Comparison of ENCODE assay signal across 13 mouse cellular contexts in genomic region chr16:21996402-21996801, GRCm38 (mm10). TPM values are rescaled to one million over a fixed set of nuclear protein-coding genes. Genes with fewer than 3 reads are reported as not detected.
DNase-seq lines count a peak whose midpoint lies in the region; ATAC-seq and TF ChIP-seq lines count a peak whose summit lies in the region.
"Had no signal": no experiment of that assay in that cellular context is flagged by ENCODE, and none has a peak within 500 bp of the region (broad histone marks: within the 10 kb centered on the region; RNA-seq: fewer than 3 reads in every experiment).

No protein-coding gene starts in this region.

- peak overlapping the region; percentile 37 for H3K4me2 ChIP-seq in intestine, postnatal 0 days (replicated peaks; ENCODE audit: low read depth)
- H3K4me2 ChIP-seq in lung, embryonic 16.5 days (ENCODE audit: low read depth, low read length): 0 out of 2 replicates have a peak overlapping the region, but pooled peaks have one; percentile 16
- no peak overlapping the region for H3K4me2 ChIP-seq in hindbrain, embryonic 14.5 days (replicated peaks)

- TF ChIP-seq CTCF in intestine, postnatal 0 days (IDR thresholded peaks at IDR 0.05; ENCODE audit: low read depth): no peak

- DNase-seq in lung, adult 18-20 months: peak; percentile 25 to 44
- DNase-seq in lung, postnatal 14 days: no peak
- no peak for DNase-seq in cerebellum, adult 18-20 months
- no peak for DNase-seq in layer of hippocampus, adult 8-10 months (ENCODE audit: low spot score in 2 of 2)
- DNase-seq in hindbrain, embryonic 14.5 days (ENCODE audit: low spot score): no peak
- DNase-seq: cerebellum, postnatal 36 days; layer of hippocampus, postnatal 36 days; midbrain, embryonic 14.5 days had no signal

- no peaks in the 10 kb centered on the region for H3K36me3 ChIP-seq in intestine, postnatal 0 days (ENCODE audit: control insufficient read depth, insufficient read depth)
- no peaks in the 10 kb centered on the region for H3K36me3 ChIP-seq in lung, embryonic 16.5 days (ENCODE audit: control insufficient read depth, insufficient read depth, low read length)
- H3K36me3 ChIP-seq in hindbrain, embryonic 14.5 days (replicated peaks; ENCODE audit: control insufficient read depth, insufficient read depth): no peaks in the 10 kb centered on the region
- H3K36me3 ChIP-seq: hindbrain, embryonic 13.5 days had no signal

- 0 out of 2 replicates have a peak, but pooled peaks cover 5% of the 10 kb centered on the region for H3K4me1 ChIP-seq in intestine, postnatal 0 days (replicated peaks; ENCODE audit: control insufficient read depth, insufficient read depth, low read length)
- H3K4me1 ChIP-seq in lung, embryonic 16.5 days (replicated peaks; ENCODE audit: control insufficient read depth, insufficient read depth, low read length): peaks cover 15% of the 10 kb centered on the region
- no peaks in the 10 kb centered on the region; the same call in 1 of the 2 replicates for H3K4me1 ChIP-seq in hindbrain, embryonic 14.5 days (replicated peaks; ENCODE audit: control insufficient read depth, insufficient read depth, low read length)

- no peak overlapping the region for H3K4me3 ChIP-seq in intestine, postnatal 0 days (ENCODE audit: low read depth, low read length)
- H3K4me3 ChIP-seq in lung, embryonic 16.5 days (ENCODE audit: low read length): no peak overlapping the region
- no peak overlapping the region for H3K4me3 ChIP-seq in hindbrain, embryonic 14.5 days (replicated peaks; ENCODE audit: low read length)

- H3K27me3 ChIP-seq in intestine, postnatal 0 days (replicated peaks; ENCODE audit: control insufficient read depth, insufficient read depth, low read length): no peaks in the 10 kb centered on the region
- H3K27me3 ChIP-seq in lung, embryonic 16.5 days (ENCODE audit: control insufficient read depth, insufficient read depth, low read depth, low read length): no peaks in the 10 kb centered on the region; the same call in 1 of the 2 replicates
- no peaks in the 10 kb centered on the region for H3K27me3 ChIP-seq in hindbrain, embryonic 14.5 days (ENCODE audit: control insufficient read depth, insufficient read depth, low read length)
- H3K27me3 ChIP-seq: CH12.LX had no signal

- ATAC-seq in intestine, postnatal 0 days: peak; percentile 17; the same call in 1 of the 2 replicates
- ATAC-seq in lung, embryonic 16.5 days (ENCODE audit: low read depth): peak; percentile 59
- ATAC-seq in activated CD4-positive, CD25-positive, alpha-beta regulatory T cell, adult 4 months: no peak
- ATAC-seq in hindbrain, embryonic 14.5 days (ENCODE audit: low FRiP score): no peak

- no peaks in the 10 kb centered on the region for H3K9me3 ChIP-seq in intestine, postnatal 0 days (ENCODE audit: control insufficient read depth)
- no peaks in the 10 kb centered on the region for H3K9me3 ChIP-seq in lung, embryonic 16.5 days (ENCODE audit: control insufficient read depth, low read length)
- no peaks in the 10 kb centered on the region for H3K9me3 ChIP-seq in hindbrain, embryonic 14.5 days (ENCODE audit: control insufficient read depth, low read length)
- H3K9me3 ChIP-seq: hindbrain, embryonic 13.5 days had no signal

- H3K9ac ChIP-seq in intestine, postnatal 0 days (ENCODE audit: low read depth, low read length): no peak overlapping the region
- no peak overlapping the region for H3K9ac ChIP-seq in lung, embryonic 16.5 days (ENCODE audit: low read length)
- no peak overlapping the region for H3K9ac ChIP-seq in hindbrain, embryonic 14.5 days
- H3K9ac ChIP-seq: hindbrain, embryonic 13.5 days had no signal

- 18% methylated on average over 4 of the region's 4 CpGs for WGBS in intestine, postnatal 0 days
- 22% methylated on average over 4 of the region's 4 CpGs for WGBS in lung, embryonic 16.5 days
- WGBS in hindbrain, embryonic 14.5 days: 68% methylated on average over 4 of the region's 4 CpGs

- H3K27ac ChIP-seq in intestine, postnatal 0 days (ENCODE audit: low read depth, low read length): peak overlapping the region; percentile 86
- peak overlapping the region; percentile 90 for H3K27ac ChIP-seq in lung, embryonic 16.5 days (ENCODE audit: low read length)
- H3K27ac ChIP-seq in hindbrain, embryonic 14.5 days: no peak overlapping the region
- H3K27ac ChIP-seq: hindbrain, embryonic 13.5 days had no signal

RNA-seq across cellular contexts. Expression of gene Liph, which starts 0.9 kb away (rescaled TPM):
- polyA plus RNA-seq in intestine, postnatal 0 days (2015; fragmentation: Nextera tagmentation; extraction: Ambion mirVana): 48.8 and 51.6 TPM in 2 replicates
- 2.7 and 3.6 TPM in 2 replicates for polyA plus RNA-seq in lung, embryonic 16.5 days (2015; fragmentation: Nextera tagmentation; extraction: Ambion mirVana)
- total RNA-seq in layer of hippocampus, adult 8-10 months (2022): under 1 TPM; 0.14 to 0.43 (median 0.18) TPM
- polyA plus RNA-seq in activated CD4-positive, CD25-positive, alpha-beta regulatory T cell, adult 4 months (2017; shearing (Covaris generic)): under 1 TPM; 0.48 to 0.88 TPM
- 0.29 and 0.68 TPM in 2 replicates for polyA plus RNA-seq in hindbrain, embryonic 14.5 days (2014; fragmentation: Nextera tagmentation; extraction: Ambion mirVana)

RNA-seq across cellular contexts. Expression of gene Senp2, which starts 12.9 kb away (rescaled TPM):
- polyA plus RNA-seq in intestine, postnatal 0 days (2015; fragmentation: Nextera tagmentation; extraction: Ambion mirVana): 17.8 and 20.4 TPM in 2 replicates
- 42.1 and 44.5 TPM in 2 replicates for polyA plus RNA-seq in lung, embryonic 16.5 days (2015; fragmentation: Nextera tagmentation; extraction: Ambion mirVana)
- total RNA-seq in layer of hippocampus, adult 8-10 months (2022): 10 to 100 TPM; 76.1 to 92.0 (median 84.2) TPM
- polyA plus RNA-seq in activated CD4-positive, CD25-positive, alpha-beta regulatory T cell, adult 4 months (2017; shearing (Covaris generic)): 10 to 100 TPM; 14.9 to 18.8 TPM
- 52.2 and 54.2 TPM in 2 replicates for polyA plus RNA-seq in hindbrain, embryonic 14.5 days (2014; fragmentation: Nextera tagmentation; extraction: Ambion mirVana)

RNA-seq across cellular contexts. Expression of gene Tmem41a, which starts 49.0 kb away (rescaled TPM):
- 215 and 219 TPM in 2 replicates for polyA plus RNA-seq in intestine, postnatal 0 days (2015; fragmentation: Nextera tagmentation; extraction: Ambion mirVana)
- polyA plus RNA-seq in lung, embryonic 16.5 days (2015; fragmentation: Nextera tagmentation; extraction: Ambion mirVana): 19.8 and 23.1 TPM in 2 replicates
- total RNA-seq in layer of hippocampus, adult 8-10 months (2022): 10 to 100 TPM; 14.7 to 16.4 (median 15.4) TPM
- polyA plus RNA-seq in activated CD4-positive, CD25-positive, alpha-beta regulatory T cell, adult 4 months (2017; shearing (Covaris generic)): 1 to 10 TPM; 2.6 to 5.0 TPM
- 50.5 and 52.1 TPM in 2 replicates for polyA plus RNA-seq in hindbrain, embryonic 14.5 days (2014; fragmentation: Nextera tagmentation; extraction: Ambion mirVana)

Comparison
In these comparisons a context has a peak if more than half of its experiments do, and no peak if none do; other contexts are left out.
1. DNase-seq: peak in lung, adult 18-20 months (2 of 2); none in lung, postnatal 14 days (single experiment), cerebellum, adult 18-20 months (0 of 2), layer of hippocampus, adult 8-10 months (0 of 2) and hindbrain, embryonic 14.5 days (single experiment).
2. ATAC-seq: peak in intestine, postnatal 0 days (single experiment) and lung, embryonic 16.5 days (single experiment); none in activated CD4-positive, CD25-positive, alpha-beta regulatory T cell, adult 4 months (single experiment) and hindbrain, embryonic 14.5 days (single experiment).
3. RNA of gene Liph, which starts 0.9 kb away (polyA plus RNA-seq): 48.8 to 51.6 TPM in intestine, postnatal 0 days; 2.7 to 3.6 TPM in lung, embryonic 16.5 days, 0.48 to 0.88 TPM in activated CD4-positive, CD25-positive, alpha-beta regulatory T cell, adult 4 months and 0.29 to 0.68 TPM in hindbrain, embryonic 14.5 days; every median in the first group is over 10 times any median in the second.